Mouse (Mus musculus) gonadal fat pad, adult 2 months (tissue): ENCODE data around the gene Fcho2. TPM values are rescaled to one million over a fixed set of nuclear protein-coding genes. Genes with fewer than 3 reads are reported as not detected.

ENCODE experiments used
- DNase-seq: peaks from one replicate; pipeline ENCODE4 v3.0.0-alpha.2; 2012; ENCODE audit warnings: low read depth
- polyA plus RNA-seq: library from polyadenylated mRNA; depleted of rRNA; stranded (reverse); fragments of >200 nt; gene quantifications from 2 replicates; pipeline ENCODE4 v1.2.3, GENCODE M21; 2012; rRNA removed

The Fcho2 gene
- polyA plus RNA-seq, 1 experiment, result 14.4 TPM

DNA sequence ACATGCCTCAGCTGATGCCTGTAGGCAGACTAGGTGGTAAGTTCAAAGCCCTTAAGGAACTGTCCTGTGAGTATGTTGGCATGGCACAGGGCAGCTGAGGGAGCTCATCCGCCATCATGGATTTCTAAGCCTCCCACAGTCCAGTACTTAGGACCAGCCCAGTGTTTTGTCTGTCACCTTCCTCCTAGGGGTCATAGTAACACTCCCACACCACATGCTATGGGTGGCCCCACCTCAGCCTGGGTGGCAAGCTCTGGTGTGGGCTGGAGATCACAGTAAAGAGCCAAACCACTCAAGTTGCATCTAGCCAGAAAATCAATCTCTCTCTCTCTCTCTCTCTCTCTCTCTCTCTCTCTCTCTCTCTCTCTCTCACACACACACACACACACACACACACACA, 136.0 kb downstream of the Fcho2 start:
- no peak for DNase-seq

DNA sequence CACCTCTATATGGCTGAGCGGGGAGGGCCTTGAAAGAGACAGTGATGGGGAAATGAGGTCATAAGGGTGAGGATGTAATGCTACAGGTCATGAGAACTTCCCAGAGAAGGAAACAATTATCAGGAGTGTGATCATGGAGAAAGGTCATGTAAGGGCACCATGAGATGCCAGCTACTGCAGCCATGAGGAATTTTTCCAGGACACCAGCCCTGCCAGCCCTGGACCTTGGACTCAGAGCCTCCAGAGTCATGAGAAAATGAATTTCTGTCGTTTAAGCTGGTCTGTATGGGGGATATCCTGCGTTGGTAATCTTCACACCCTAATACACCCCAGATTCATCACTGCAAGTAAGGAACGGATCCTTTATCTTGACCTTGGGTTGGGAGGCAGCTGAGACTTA, 141.3 kb downstream of the Fcho2 start:
- no peak for DNase-seq

Other genes with a start within 250 kb of the Fcho2 start
- 0.23 TPM in 1 of 2 replicates, not detected in the other for gene Tmem174, start 178.0 kb downstream of the Fcho2 start, polyA plus RNA-seq
- gene Tmem171, start 120.6 kb downstream of the Fcho2 start, polyA plus RNA-seq, result 0.24 and 0.27 TPM in 2 replicates
- gene Tnpo1, start 110.9 kb upstream of the Fcho2 start, polyA plus RNA-seq, result 42.4 and 43.3 TPM in 2 replicates
- 3.3 and 3.6 TPM in 2 replicates for gene 1700024P04Rik, start 169.1 kb upstream of the Fcho2 start, polyA plus RNA-seq